Mouse (Mus musculus): ENCODE measurements at regions not wholly inside any gene's neighbourhood (a gene's known extent, or its start where the extent isn't known, plus 50 kb on each side); places are given as distances from the start of the nearest gene placed in this dataset.

GRCm38 (mm10) chr13:51930931-51931330, 84.5 kb downstream of the Gadd45g start:
- no peak for DNase-seq

- DNase-seq, result no peak
These were observed 89.3 kb downstream of the Gadd45g start for GRCm38 (mm10) chr13:51935827-51936226.

GRCm38 (mm10) chr13:51936441-51936840, 90.0 kb downstream of the Gadd45g start:
- no peak for DNase-seq

- no peak for DNase-seq
These were observed 91.4 kb downstream of the Gadd45g start for GRCm38 (mm10) chr13:51937898-51938297.

GRCm38 (mm10) chr13:51939262-51939661, 92.8 kb downstream of the Gadd45g start:
- DNase-seq, result no peak

GRCm38 (mm10) chr13:51939715-51940114, 93.2 kb downstream of the Gadd45g start:
- no peak for DNase-seq

- DNase-seq, result peak; percentile 54 to 68
These were observed 99.7 kb downstream of the Gadd45g start for GRCm38 (mm10) chr13:51946171-51946570.

- DNase-seq, result no peak
These were observed 102.4 kb downstream of the Gadd45g start for GRCm38 (mm10) chr13:51948896-51949295.

- DNase-seq, result no peak
These were observed 105.1 kb downstream of the Gadd45g start for GRCm38 (mm10) chr13:51951506-51952038.

GRCm38 (mm10) chr13:51953084-51953483, 106.6 kb downstream of the Gadd45g start:
- DNase-seq, result peak; percentile 56 to 61

- no peak for DNase-seq
These were observed 107.1 kb downstream of the Gadd45g start for GRCm38 (mm10) chr13:51953569-51953968.

GRCm38 (mm10) chr13:51957101-51957500, 110.6 kb downstream of the Gadd45g start:
- no peak for DNase-seq

GRCm38 (mm10) chr13:51959591-51959990, 113.1 kb downstream of the Gadd45g start:
- no peak for DNase-seq

- no peak for DNase-seq
These were observed 113.8 kb downstream of the Gadd45g start for GRCm38 (mm10) chr13:51960262-51960661.

- DNase-seq, result peak; percentile 29 to 46
These were observed 115.7 kb downstream of the Gadd45g start for GRCm38 (mm10) chr13:51962191-51962611.

GRCm38 (mm10) chr13:51962676-51963075, 116.2 kb downstream of the Gadd45g start:
- DNase-seq, result no peak

- DNase-seq, result no peak
These were observed 117.5 kb downstream of the Gadd45g start for GRCm38 (mm10) chr13:51963966-51964365.

GRCm38 (mm10) chr13:51964416-51964815, 117.9 kb downstream of the Gadd45g start:
- DNase-seq, result peak; percentile 43 to 54

GRCm38 (mm10) chr13:51964921-51965320, 118.4 kb downstream of the Gadd45g start:
- peak in 1 of 2 experiments; percentile 44 for DNase-seq

GRCm38 (mm10) chr13:51968103-51968502, 121.6 kb downstream of the Gadd45g start:
- DNase-seq, result no peak

GRCm38 (mm10) chr13:51968796-51969195, 122.3 kb downstream of the Gadd45g start:
- no peak for DNase-seq

GRCm38 (mm10) chr13:51970051-51970450, 123.6 kb downstream of the Gadd45g start:
- DNase-seq, result no peak

GRCm38 (mm10) chr13:51972656-51973310, 126.3 kb downstream of the Gadd45g start:
- no peak for DNase-seq

- DNase-seq, result no peak
These were observed 127.0 kb downstream of the Gadd45g start for GRCm38 (mm10) chr13:51973461-51973860.

- DNase-seq, result peak; percentile 41 to 53
These were observed 127.6 kb downstream of the Gadd45g start for GRCm38 (mm10) chr13:51974101-51974500.
